Comparison of ENCODE assay signal across 8 mouse cellular contexts in the genomic region with DNA sequence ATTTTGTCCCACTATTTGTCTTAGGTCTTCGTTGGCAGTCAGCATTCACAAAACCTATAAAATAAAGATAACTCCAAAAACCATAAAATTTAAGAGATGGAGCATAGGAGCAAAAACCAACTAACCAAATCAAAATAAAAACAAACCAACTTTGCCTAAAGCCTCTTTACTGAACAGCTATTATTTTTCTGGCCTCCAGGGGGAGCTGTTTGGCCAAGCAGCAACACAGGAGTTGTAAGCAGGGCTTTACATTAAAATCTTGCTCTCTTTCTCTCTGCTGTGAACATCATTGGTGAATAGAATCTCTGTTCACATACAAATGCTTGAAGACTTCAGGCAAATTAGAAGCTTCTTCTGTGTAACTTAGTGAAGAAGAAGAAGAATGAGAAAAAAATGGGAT. TPM values are rescaled to one million over a fixed set of nuclear protein-coding genes. Genes with fewer than 3 reads are reported as not detected.
DNase-seq lines count a peak whose midpoint lies in the region; ATAC-seq and TF ChIP-seq lines count a peak whose summit lies in the region.

No protein-coding gene starts in this region.

- no peaks in the 10 kb centered on the region for H3K27me3 ChIP-seq in hindbrain, embryonic 10.5 days (ENCODE audit: insufficient read depth, poor library complexity, severe bottlenecking)
- no peaks in the 10 kb centered on the region for H3K27me3 ChIP-seq in hindbrain, embryonic 13.5 days
- H3K27me3 ChIP-seq in testis, adult 2 months (ENCODE audit: control insufficient read depth, insufficient read depth, low read length) = no peaks in the 10 kb centered on the region

- ATAC-seq in hindbrain, embryonic 13.5 days (ENCODE audit: low FRiP score) = no peak
- ATAC-seq in hematopoietic stem cell, adult 5-6 weeks (replicated peaks in 1 of 2; ENCODE audit: insufficient read depth in 1 of 2, low FRiP score in 2 of 2, low TSS enrichment in 1 of 2, low read depth in 1 of 2, poor library complexity in 2 of 2, severe bottlenecking in 2 of 2) = peak; percentile 62 to 71; a peak in 3 of 4 replicates

- 0 out of 2 replicates have a peak, but pooled peaks cover 3% of the 10 kb centered on the region for H3K9me3 ChIP-seq in hindbrain, embryonic 10.5 days
- H3K9me3 ChIP-seq in hindbrain, embryonic 13.5 days = no peaks in the 10 kb centered on the region

- no peak for TF ChIP-seq POLR2A in testis, adult 2 months (IDR thresholded peaks at IDR 0.05; ENCODE audit: control insufficient read depth, low read depth, low read length)
- TF ChIP-seq POLR2A in bone marrow, adult 2 months (IDR thresholded peaks at IDR 0.05; ENCODE audit: borderline replicate concordance, control insufficient read depth, low read depth, low read length) = no peak

- no peak overlapping the region for H3K4me2 ChIP-seq in hindbrain, embryonic 13.5 days

- TF ChIP-seq CTCF in testis, adult 2 months (IDR thresholded peaks at IDR 0.05; ENCODE audit: control insufficient read depth, insufficient read depth, insufficient replicate concordance, low read depth, low read length) = peak; percentile 14; the same call in 1 of the 2 replicates
- peak; percentile 56 for TF ChIP-seq CTCF in bone marrow, adult 2 months (IDR thresholded peaks at IDR 0.05; ENCODE audit: control insufficient read depth, insufficient read depth, low read length)

- peaks cover 5% of the 10 kb centered on the region for H3K4me1 ChIP-seq in hindbrain, embryonic 10.5 days (replicated peaks)
- peaks cover 4% of the 10 kb centered on the region for H3K4me1 ChIP-seq in hindbrain, embryonic 13.5 days (replicated peaks)
- H3K4me1 ChIP-seq in testis, adult 2 months (ENCODE audit: control insufficient read depth, insufficient read depth, low read length) = peaks cover 2% of the 10 kb centered on the region; the same call in 1 of the 2 replicates
- H3K4me1 ChIP-seq in bone marrow, adult 2 months (ENCODE audit: control insufficient read depth, insufficient read depth, low read length) = no peaks in the 10 kb centered on the region; the same call in 1 of the 2 replicates

- WGBS in hindbrain, embryonic 10.5 days = 0% methylated on average over 1 of the region's 1 CpGs
- WGBS in hindbrain, embryonic 13.5 days = 6% methylated on average over 1 of the region's 1 CpGs
- WGBS in bone marrow, adult 2 months = 4% methylated on average over 1 of the region's 1 CpGs

- H3K4me3 ChIP-seq in hindbrain, embryonic 10.5 days = no peak overlapping the region
- no peak overlapping the region for H3K4me3 ChIP-seq in hindbrain, embryonic 13.5 days
- H3K4me3 ChIP-seq in testis, adult 2 months (ENCODE audit: control insufficient read depth, low read depth, low read length) = no peak overlapping the region
- H3K4me3 ChIP-seq in bone marrow, adult 2 months (replicated peaks; ENCODE audit: control insufficient read depth, low read depth, low read length) = no peak overlapping the region

- no peaks in the 10 kb centered on the region for H3K36me3 ChIP-seq in hindbrain, embryonic 10.5 days
- H3K36me3 ChIP-seq in hindbrain, embryonic 13.5 days = no peaks in the 10 kb centered on the region
- H3K36me3 ChIP-seq in testis, adult 2 months (ENCODE audit: control insufficient read depth, insufficient read depth, low read length) = no peaks in the 10 kb centered on the region

- peak; percentile 10 for DNase-seq in hindbrain, embryonic 10.5 days (ENCODE audit: low spot score)
- DNase-seq in testis, postnatal 14 days (ENCODE audit: low spot score) = no peak
- peak; percentile 74 for DNase-seq in retina, embryonic 14.5 days (ENCODE audit: low spot score)
- DNase-seq in urinary bladder, postnatal 10 days (ENCODE audit: low spot score) = no peak

- no peak overlapping the region for H3K9ac ChIP-seq in hindbrain, embryonic 13.5 days

- no peak overlapping the region for H3K27ac ChIP-seq in hindbrain, embryonic 10.5 days
- H3K27ac ChIP-seq in hindbrain, embryonic 13.5 days = no peak overlapping the region
- no peak overlapping the region for H3K27ac ChIP-seq in testis, adult 2 months (ENCODE audit: control insufficient read depth, insufficient read depth, low read depth, low read length)
- no peak overlapping the region for H3K27ac ChIP-seq in bone marrow, adult 2 months (ENCODE audit: control insufficient read depth, insufficient read depth, low read depth, low read length, poor library complexity)

RNA-seq across cellular contexts. Expression of a gene that starts 5.1 kb away (rescaled TPM):
- polyA plus RNA-seq in hindbrain, embryonic 10.5 days (2016; fragmentation: Nextera tagmentation; extraction: Ambion mirVana) = 55.5 and 61.7 TPM in 2 replicates
- polyA plus RNA-seq in hindbrain, embryonic 13.5 days (2015; fragmentation: Nextera tagmentation; extraction: Ambion mirVana) = 34.0 and 37.1 TPM in 2 replicates
- polyA plus RNA-seq in testis, adult 2 months (2012; rRNA removed) = 43.0 and 45.3 TPM in 2 replicates
- 18.8 and 24.3 TPM in 2 replicates for polyA plus RNA-seq in bone marrow, adult 2 months (2011; ENCODE audit: insufficient read depth, insufficient read length, low replicate concordance, missing spikeins)
- total RNA-seq in hematopoietic stem cell, adult 5-6 weeks (2017) = 83.8 and 89.4 TPM in 2 replicates

Comparison
In these comparisons a context has a peak if more than half of its experiments do, and no peak if none do; other contexts are left out.
1. DNase-seq: peak in hindbrain, embryonic 10.5 days (single experiment) and retina, embryonic 14.5 days (single experiment); none in testis, postnatal 14 days (single experiment) and urinary bladder, postnatal 10 days (single experiment).